Mouse (Mus musculus) layer of hippocampus, adult 11-12 months (tissue): ENCODE measurements around the gene Ranbp9.

Experiments used
- DNase-seq: peaks from one replicate; pipeline ENCODE4 v3.0.0; 2022; ENCODE audit warnings: low spot score

Gene Ranbp9

GRCm38 (mm10) chr13:43362353-43362752 is 118.7 kb downstream of the Ranbp9 start:
- DNase-seq, result no peak

GRCm38 (mm10) chr13:43360534-43360933 is 120.5 kb downstream of the Ranbp9 start:
- DNase-seq, result no peak

GRCm38 (mm10) chr13:43356346-43357125 is 124.5 kb downstream of the Ranbp9 start:
- DNase-seq, result no peak

- no peak for DNase-seq
These were observed 126.7 kb downstream of the Ranbp9 start for GRCm38 (mm10) chr13:43354362-43354761.

GRCm38 (mm10) chr13:43353356-43353755 is 127.7 kb downstream of the Ranbp9 start:
- no peak for DNase-seq
